Mouse (Mus musculus): Measurements from ENCODE around the gene Capns1.

DNA sequence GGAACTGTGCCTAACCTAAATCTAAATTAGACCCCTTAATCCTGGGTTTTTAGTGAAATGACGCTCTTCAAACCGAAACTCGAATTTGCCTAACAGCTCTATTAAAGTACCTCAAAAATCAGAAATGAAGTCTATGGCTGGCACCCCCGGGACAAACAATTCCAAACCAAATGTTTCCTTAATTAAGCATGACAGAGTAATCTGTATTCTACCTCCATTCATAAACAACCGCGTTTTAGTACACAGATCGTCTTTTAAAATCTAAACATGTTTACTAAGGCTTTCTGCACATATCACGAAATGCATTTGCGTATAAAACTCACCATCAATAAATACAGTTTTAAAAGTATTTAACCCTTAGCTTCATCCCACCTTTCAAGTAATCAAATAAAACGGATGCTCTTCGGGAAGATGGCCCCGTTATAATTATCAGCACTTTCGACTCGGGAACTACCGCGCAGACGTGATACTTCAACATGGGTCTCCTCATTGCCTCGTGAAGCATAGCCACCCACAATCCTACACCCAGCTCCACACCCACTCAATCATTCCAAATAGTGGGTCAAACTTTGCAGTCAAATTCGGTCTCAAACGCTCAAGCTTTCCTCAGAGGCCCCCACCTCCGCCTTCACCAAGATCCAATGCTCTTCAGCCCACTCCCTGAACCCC is 29.6 kb downstream of the Capns1 start:
- no peak for TF ChIP-seq CTCF (IDR thresholded peaks at IDR 0.05; ENCODE audit: insufficient read depth, low read depth, low read length)
- TF ChIP-seq POLR2A (IDR thresholded peaks at IDR 0.05; ENCODE audit: insufficient read depth, low read depth, low read length), result no peak

Data from olfactory bulb, adult 2 months (tissue).